Mouse (Mus musculus) kidney, adult 2 months (tissue): ENCODE measurements around the gene Elf3.

Source experiments
- CTCF ChIP-seq: fragments of 200-500 bp; conservative IDR thresholded peaks from 2 replicates; pipeline ENCODE4 v1.5.1; 2011; ENCODE audit warnings: low read depth, mild to moderate bottlenecking, control low read depth, low read length, moderate library complexity, mixed read lengths; ENCODE audit not compliant: insufficient read depth, insufficient read length
- POLR2A ChIP-seq: fragments of 200-500 bp; IDR thresholded peaks from one replicate; pipeline ENCODE4 v1.6.1; 2011; ENCODE audit warnings: low read depth, low read length, control low read depth

DNA sequence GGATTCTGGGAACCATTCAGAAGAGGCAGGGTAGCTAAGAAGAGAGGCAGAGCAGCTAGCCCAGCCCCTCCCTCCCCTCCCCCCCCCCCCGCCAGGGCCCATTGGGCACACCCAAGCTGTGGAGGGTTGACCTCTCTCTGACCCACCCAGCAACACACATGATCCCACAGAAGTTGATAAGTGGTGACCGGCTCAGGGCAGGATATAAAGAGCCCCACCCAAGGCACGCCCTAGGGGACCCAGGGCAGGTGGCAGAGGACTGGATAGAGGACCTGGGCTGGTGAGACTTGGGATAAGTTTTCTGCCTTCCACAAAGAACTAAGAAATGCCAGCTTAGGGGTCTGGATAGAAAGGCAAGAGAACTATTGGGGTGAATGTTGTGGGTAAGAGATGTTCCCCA, 7.7 kb downstream of the Elf3 start:
- no peak for TF ChIP-seq CTCF
- TF ChIP-seq POLR2A, result no peak
